Mouse (Mus musculus): ENCODE measurements around the gene Tmie.

The Tmie gene

DNA sequence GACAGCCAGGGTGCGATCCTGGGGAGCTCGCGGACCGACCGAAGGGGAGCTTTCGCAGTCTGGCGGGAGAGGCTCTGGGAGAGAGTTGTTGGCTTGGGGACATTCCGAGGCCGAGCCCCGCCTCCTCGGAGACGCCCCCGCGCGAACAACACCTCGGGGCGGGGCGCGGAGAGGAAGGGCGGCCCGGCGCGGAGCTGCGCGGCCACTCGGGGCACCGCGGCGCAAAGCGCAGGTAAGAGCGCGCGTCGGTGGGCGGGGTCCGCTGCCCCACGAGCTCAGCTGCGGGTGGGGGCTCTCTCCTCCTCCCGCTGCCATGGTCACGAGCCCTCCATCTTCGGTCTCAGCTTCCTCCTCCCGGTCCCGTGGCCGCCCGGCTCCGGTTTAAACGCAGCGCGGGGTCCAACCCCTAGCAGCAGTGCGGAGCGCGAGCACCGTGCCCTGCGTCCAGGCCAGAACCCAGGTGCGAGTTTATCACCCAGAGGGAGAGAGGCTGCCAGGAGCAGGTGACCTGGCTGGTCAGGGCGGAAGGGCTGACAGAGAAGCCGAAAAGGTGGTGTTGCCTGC, at the start of gene Tmie:
Tmie (minus strand) TSS at position 116 of the 564 bp plus-strand sequence.
- in situ Hi-C loops (cut with MboI, MseI), result loop anchor here (10.0 kb wide), 1 partner anchor 695 kb away; no protein-coding TSS in a partner anchor

GRCm38 (mm10) chr9:110922759-110923158, 42.8 kb upstream of the Tmie start:
- in situ Hi-C loops (cut with MboI, MseI), result no loop called here

GRCm38 (mm10) chr9:110920665-110921419, 40.9 kb upstream of the Tmie start:
- in situ Hi-C loops (cut with MboI, MseI), result no loop called here

DNA sequence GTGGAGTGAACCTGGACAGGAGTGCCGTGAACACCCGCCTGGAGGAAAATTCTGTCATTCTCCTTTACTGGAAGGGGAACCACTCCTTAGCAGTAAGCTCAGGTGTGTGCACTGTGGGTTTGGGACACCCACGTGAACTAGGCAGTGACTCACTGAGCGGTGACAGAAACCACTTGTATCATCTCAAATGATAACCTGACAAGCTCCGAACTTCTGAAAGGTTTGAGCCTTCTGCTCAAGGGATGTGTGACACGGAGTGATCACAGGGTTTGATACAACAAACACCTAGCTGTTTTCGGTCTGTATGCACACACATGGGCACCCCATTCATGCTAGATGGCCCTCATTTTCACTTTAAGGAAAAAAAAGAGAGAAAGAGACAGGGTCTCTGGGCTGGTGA, 36.9 kb upstream of the Tmie start, which contains the start of gene Fam240a:
Fam240a (minus strand) TSS at position 76 of the 400 bp plus-strand sequence.
- in situ Hi-C loops (cut with MboI, MseI), result no loop called here

DNA sequence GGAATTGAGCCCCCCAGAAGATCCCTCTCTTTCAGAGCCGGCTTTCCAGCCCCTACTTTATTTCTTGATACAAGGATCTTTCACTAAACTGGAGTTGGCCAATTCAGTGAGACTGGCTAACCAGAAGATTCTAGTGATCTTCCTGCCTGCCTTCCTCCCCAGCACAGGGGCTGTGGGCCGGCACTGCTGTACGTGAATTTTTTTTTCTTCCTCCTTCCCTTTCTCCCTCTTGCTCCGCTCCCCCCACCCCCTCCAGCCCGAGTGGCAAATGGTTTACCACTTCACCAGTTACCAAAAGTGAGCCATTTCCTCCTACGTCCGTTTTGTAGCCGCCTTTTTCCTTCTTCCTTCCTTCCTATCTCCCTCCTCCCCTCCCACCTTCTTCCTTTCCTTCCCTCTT, 35.6 kb upstream of the Tmie start:
- in situ Hi-C loops (cut with MboI, MseI), result no loop called here

- in situ Hi-C loops (cut with MboI, MseI), result no loop called here
Measured at GRCm38 (mm10) chr9:110914631-110915236, 34.8 kb upstream of the Tmie start.

DNA sequence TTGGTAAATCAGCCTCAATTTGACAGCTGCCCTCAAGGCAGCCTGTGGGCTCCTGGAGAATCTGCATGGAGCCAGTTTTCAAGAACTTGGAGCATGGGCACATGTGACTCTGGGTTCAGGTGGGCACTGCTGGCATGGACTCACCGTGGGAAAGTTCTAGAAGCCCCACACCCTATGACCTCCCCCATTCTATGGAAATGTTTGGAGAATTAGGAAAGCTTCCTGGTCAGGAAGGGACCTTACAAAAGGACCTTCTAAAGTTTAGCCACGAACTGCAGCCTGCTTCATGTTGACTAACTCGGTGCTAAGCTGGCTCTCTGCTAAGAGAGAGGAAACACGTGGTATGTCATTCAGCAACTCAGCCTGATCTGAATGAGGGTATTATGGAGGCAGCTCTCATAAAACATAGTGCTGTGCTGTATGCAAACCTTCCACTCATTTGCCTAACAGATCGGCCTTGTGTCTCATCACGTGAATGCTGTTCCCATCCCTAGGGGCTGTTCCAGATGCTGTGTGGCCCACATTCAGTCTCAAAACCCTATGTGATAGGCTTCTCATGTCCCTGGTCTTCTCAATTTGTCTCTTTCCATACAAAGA, 29.6 kb upstream of the Tmie start:
- in situ Hi-C loops (cut with MboI, MseI), result no loop called here

GRCm38 (mm10) chr9:110908631-110909016, 28.7 kb upstream of the Tmie start:
- in situ Hi-C loops (cut with MboI, MseI), result no loop called here

GRCm38 (mm10) chr9:110907838-110908630, 28.1 kb upstream of the Tmie start:
- in situ Hi-C loops (cut with MboI, MseI), result no loop called here

- in situ Hi-C loops (cut with MboI, MseI), result no loop called here
Measured at GRCm38 (mm10) chr9:110907201-110907837, 27.4 kb upstream of the Tmie start.

DNA sequence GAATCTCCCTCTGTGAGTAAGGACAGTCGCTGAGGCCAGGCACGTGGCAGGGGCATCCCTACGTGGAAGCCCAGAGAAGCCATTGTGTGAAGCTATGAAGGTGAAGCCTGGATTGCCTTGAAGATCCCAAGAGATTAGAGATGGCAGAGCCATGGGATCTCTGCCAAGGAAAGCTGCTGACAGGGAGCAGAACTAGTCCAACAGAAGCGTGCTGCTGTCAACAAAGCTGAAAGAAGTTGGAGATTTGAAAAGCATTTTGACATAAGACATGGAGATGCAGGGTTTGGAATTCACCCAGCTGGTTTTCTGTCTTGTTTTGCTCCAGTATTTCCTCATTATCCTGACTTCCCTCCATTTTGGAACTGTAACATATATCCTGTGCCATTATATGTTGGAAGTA, 22.4 kb upstream of the Tmie start:
- in situ Hi-C loops (cut with MboI, MseI), result no loop called here

DNA sequence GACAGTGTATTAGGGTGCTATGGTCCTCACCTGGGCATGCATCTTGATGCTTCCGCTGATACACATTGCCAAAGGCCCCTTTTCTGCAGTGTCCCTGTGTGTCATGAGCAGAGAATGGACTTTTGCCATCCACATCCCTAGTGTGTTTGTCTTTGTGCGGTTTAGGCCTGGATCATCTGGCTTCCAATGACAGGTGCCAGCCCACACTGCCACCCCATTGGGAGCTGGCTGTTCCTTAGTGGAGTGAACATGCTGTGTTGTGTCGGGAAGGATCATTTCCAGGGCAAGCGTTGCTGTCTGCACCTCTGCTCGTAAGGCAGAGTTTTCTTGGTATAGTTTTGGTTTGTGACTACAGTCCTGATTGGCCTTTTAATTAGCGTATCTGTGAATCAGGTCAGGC, 21.3 kb upstream of the Tmie start:
- in situ Hi-C loops (cut with MboI, MseI), result no loop called here

DNA sequence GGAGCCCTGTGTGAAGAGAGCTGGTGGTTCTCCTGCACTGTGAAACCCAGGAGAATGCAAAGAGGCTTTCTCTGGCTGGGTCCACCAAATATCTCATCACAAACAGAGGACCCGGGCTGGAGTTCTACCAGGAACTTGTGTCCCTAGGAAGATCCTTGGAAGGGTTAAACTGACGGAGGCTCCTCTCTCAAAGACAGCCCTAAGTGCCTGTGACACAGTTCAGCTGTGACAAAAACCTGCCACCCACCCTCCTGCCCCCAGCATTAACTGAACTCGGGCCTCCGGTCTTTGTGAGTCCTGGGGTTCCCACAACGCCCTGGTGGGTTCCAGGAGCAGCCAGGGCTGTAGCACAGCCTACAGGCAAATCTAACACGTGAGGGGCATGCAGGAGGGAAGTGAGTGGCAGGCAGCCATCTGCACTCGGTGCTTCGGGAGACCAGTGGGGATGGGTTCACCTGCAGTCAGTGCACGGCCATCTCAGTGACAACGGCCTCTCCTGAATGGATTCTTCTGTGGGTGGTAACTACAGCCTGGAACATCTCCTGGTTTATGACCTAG, 19.6 kb upstream of the Tmie start:
- in situ Hi-C loops (cut with MboI, MseI), result no loop called here

- in situ Hi-C loops (cut with MboI, MseI), result no loop called here
Measured at GRCm38 (mm10) chr9:110896595-110896994, 16.7 kb upstream of the Tmie start.

- in situ Hi-C loops (cut with MboI, MseI), result no loop called here
Measured at GRCm38 (mm10) chr9:110895994-110896393, 16.1 kb upstream of the Tmie start.

DNA sequence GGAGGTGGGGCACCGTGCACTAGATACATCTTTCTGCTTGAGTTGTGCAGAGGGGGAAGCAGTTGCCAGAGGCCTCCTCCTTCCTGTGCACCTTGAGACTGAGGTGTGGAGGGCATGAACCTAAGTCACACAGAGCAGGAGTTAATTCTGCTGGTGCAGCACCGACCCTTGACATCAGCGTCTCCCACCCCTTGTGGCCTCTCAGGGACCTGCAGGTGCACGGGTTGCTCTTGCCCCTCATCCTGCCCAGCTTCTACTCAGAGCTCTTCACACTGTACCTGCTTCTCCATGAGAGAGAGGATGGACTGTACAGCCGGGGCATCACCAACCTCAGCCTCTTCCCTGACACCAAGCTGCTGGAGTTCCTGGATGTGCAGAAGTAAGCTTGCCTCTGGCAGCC, 15.6 kb upstream of the Tmie start:
- in situ Hi-C loops (cut with MboI, MseI), result no loop called here

DNA sequence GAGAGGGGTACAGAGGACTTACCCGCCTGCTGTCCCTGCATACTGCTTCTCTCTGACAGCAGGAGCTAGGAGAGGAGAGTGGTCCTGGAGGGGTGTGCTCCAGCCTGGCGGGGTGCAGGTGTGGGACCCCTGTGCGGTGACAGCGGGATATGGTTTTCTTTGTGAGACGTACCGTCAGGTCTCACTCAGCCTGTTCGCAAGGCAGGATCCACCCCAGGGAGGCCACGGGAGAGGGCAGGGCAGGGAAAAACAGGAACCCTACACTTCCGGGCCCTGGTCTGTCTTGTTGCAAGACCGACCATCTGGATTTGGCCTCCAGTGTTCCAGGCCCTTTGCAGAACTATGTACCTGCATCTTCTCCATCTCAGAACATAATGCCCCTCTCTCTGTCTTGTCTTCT, 13.5 kb upstream of the Tmie start:
- in situ Hi-C loops (cut with MboI, MseI), result no loop called here

- in situ Hi-C loops (cut with MboI, MseI), result no loop called here
Measured at GRCm38 (mm10) chr9:110892552-110892951, 12.6 kb upstream of the Tmie start.

DNA sequence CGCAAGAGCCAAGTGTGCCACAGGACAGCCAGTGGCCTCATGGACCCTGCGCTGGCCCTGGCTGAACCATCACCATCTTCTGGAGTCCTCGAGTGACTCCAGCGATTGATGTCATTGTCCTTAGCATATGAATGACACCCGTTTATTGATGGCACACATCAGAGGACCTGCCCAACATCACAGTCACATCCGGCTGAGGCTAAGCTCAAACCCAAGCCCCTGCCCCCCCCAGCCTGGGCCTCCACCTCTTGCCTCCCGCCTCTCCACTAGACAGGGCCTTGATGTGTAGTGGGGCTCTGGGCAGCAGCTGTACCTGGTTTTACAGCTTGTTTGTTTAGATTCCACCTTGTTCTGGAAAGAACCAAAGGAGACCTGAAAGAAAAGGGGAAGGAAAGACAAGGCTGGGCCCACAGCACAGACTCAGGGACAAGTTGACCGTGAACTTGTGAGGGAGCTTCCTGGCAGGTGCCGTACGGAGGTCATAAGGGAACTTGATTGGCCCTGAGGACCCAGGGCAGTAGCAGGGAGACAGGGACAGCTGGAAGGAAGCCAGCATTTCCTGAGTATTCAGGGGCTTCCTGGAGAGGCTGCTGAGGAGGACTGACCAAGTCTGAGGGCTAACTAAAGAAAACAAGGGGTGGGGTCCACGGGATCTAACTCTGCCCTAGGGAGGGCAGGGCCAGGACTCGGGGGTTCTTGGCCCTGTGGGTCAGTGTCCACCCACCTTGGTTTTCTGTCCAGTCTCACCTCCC, 11.3 kb upstream of the Tmie start:
- in situ Hi-C loops (cut with MboI, MseI), result no loop called here
